Mouse (Mus musculus) large intestine, adult 2 months (tissue): Measurements from ENCODE around the gene Lamb2. TPM values are rescaled to one million over a fixed set of nuclear protein-coding genes. Genes with fewer than 3 reads are reported as not detected.

ENCODE experiments used
- DNase-seq: peaks from one replicate; pipeline ENCODE4 v3.0.0-alpha.2; 2012; ENCODE audit warnings: low read depth, low spot score
- WGBS: fragments of 180-500 bp; shearing (Covaris S2); methylation state at CpG from one replicate; pipeline ENCODE4 v1.1.7; 2018; 5-methylcytosine and 5-hydroxymethylcytosine counted together
- polyA plus RNA-seq: library from polyadenylated mRNA; depleted of rRNA; stranded (reverse); fragments of >200 nt; gene quantifications from 2 replicates; pipeline ENCODE4 v1.2.3, GENCODE M21; 2012

Gene Lamb2
- polyA plus RNA-seq, 1 experiment, result 20.7 TPM

GRCm38 (mm10) chr9:108489215-108489614 is 9.7 kb downstream of the Lamb2 start:
- no peak for DNase-seq
- 98% methylated on average over 20 of the region's 20 CpGs for WGBS

- 38% methylated on average over 26 of the region's 26 CpGs for WGBS
These were observed 10.4 kb downstream of the Lamb2 start for GRCm38 (mm10) chr9:108489702-108490558.

GRCm38 (mm10) chr9:108490559-108491285 is 11.2 kb downstream of the Lamb2 start, which contains the start of gene Usp19:
Gene Usp19, plus strand, starts transcription at chr9:108490602.
- under 1% methylated on average over 69 of the region's 69 CpGs for WGBS
- DNase-seq, result peak; percentile 92

More at GRCm38 (mm10) chr9:108489702-108490558, 10.4 kb downstream of the Lamb2 start:
- no peak for DNase-seq

- under 1% methylated on average over 12 of the region's 12 CpGs for WGBS
- no peak for DNase-seq
These were observed 11.7 kb downstream of the Lamb2 start for GRCm38 (mm10) chr9:108491286-108491580.

- WGBS, result 61% methylated on average over 16 of the region's 16 CpGs
- DNase-seq, result no peak
These were observed 12.7 kb downstream of the Lamb2 start for GRCm38 (mm10) chr9:108492043-108492750.

- DNase-seq, result no peak
- WGBS, result 95% methylated on average over 8 of the region's 8 CpGs
These were observed 13.7 kb downstream of the Lamb2 start for GRCm38 (mm10) chr9:108493246-108493645.

- 92% methylated on average over 19 of the region's 19 CpGs for WGBS
- no peak for DNase-seq
These were observed 14.8 kb downstream of the Lamb2 start for GRCm38 (mm10) chr9:108494146-108494825.

- DNase-seq, result no peak
- WGBS, result 86% methylated on average over 10 of the region's 10 CpGs
These were observed 15.4 kb downstream of the Lamb2 start for GRCm38 (mm10) chr9:108494905-108495304.

GRCm38 (mm10) chr9:108499231-108499630 is 19.7 kb downstream of the Lamb2 start:
- 92% methylated on average over 7 of the region's 7 CpGs for WGBS
- DNase-seq, result no peak

- no peak for DNase-seq
- 92% methylated on average over 15 of the region's 15 CpGs for WGBS
These were observed 20.4 kb downstream of the Lamb2 start for GRCm38 (mm10) chr9:108499943-108500342.

GRCm38 (mm10) chr9:108506901-108507300 is 27.4 kb downstream of the Lamb2 start:
- DNase-seq, result no peak
- WGBS, result 86% methylated on average over 7 of the region's 7 CpGs

- DNase-seq, result peak; percentile 99
- WGBS, result under 1% methylated on average over 37 of the region's 37 CpGs
These were observed 28.3 kb downstream of the Lamb2 start, which contains the start of gene Qars for GRCm38 (mm10) chr9:108507619-108508434. Gene Qars, plus strand, starts transcription at chr9:108507706.

GRCm38 (mm10) chr9:108508776-108509175 is 29.2 kb downstream of the Lamb2 start:
- 81% methylated on average over 7 of the region's 7 CpGs for WGBS
- no peak for DNase-seq

GRCm38 (mm10) chr9:108516380-108517251 is 37.1 kb downstream of the Lamb2 start, which contains the start of gene Qrich1:
Gene Qrich1, plus strand, starts transcription at chr9:108516806.
- WGBS, result 1% methylated on average over 55 of the region's 55 CpGs

GRCm38 (mm10) chr9:108517253-108517930 is 37.9 kb downstream of the Lamb2 start:
- DNase-seq, result peak; percentile 29

More at GRCm38 (mm10) chr9:108516380-108517251, 37.1 kb downstream of the Lamb2 start, which contains the start of gene Qrich1:
- DNase-seq, result peak; percentile 89

GRCm38 (mm10) chr9:108517931-108518332 is 38.4 kb downstream of the Lamb2 start:
- DNase-seq, result no peak
- WGBS, result 1% methylated on average over 13 of the region's 13 CpGs

More at GRCm38 (mm10) chr9:108517253-108517930, 37.9 kb downstream of the Lamb2 start:
- under 1% methylated on average over 74 of the region's 95 CpGs for WGBS

- no peak for DNase-seq
- WGBS, result 52% methylated on average over 2 of the region's 2 CpGs
These were observed 42.1 kb downstream of the Lamb2 start for GRCm38 (mm10) chr9:108521604-108522003.
